Mouse (Mus musculus) bone marrow macrophage, adult 2 months (primary cell): ENCODE results near the gene Fth1.

Source experiments
- CTCF ChIP-seq: IDR thresholded peaks from 2 replicates; pipeline ENCODE4 v1.5.1; 2012; ENCODE audit warnings: low read depth, mild to moderate bottlenecking, low read length, moderate library complexity
- POLR2A ChIP-seq: IDR thresholded peaks from 2 replicates; pipeline ENCODE4 v1.6.1; 2012; ENCODE audit warnings: mild to moderate bottlenecking, low read depth, low read length, borderline replicate concordance

GRCm38 (mm10) chr19:9998063-9998416, 17.6 kb downstream of the Fth1 start:
- TF ChIP-seq CTCF (no peak), POLR2A (no peak)
